22 mouse cellular contexts compared by ENCODE assay signal in genomic region chr1:39732081-39732480, GRCm38 (mm10). TPM values are rescaled to one million over a fixed set of nuclear protein-coding genes. Genes with fewer than 3 reads are reported as not detected.
A peak's percentile ranks its signal among the peaks of the same experiment; 100 is the strongest.
DNase-seq lines count a peak whose midpoint lies in the region; ATAC-seq lines count a peak whose summit lies in the region.
"Had no signal": no experiment of that assay in that cellular context is flagged by ENCODE, and none has a peak within 500 bp of the region (broad histone marks: within the 10 kb centered on the region; RNA-seq: fewer than 3 reads in every experiment).

No protein-coding gene starts in this region.

- WGBS in kidney, embryonic 14.5 days: 53% methylated on average over 10 of the region's 10 CpGs
- WGBS in midbrain, embryonic 13.5 days: 56% methylated on average over 10 of the region's 10 CpGs
- 43% methylated on average over 10 of the region's 10 CpGs for WGBS in midbrain, embryonic 15.5 days

- no peak overlapping the region for H3K9ac ChIP-seq in kidney, embryonic 14.5 days (ENCODE audit: low read depth, low read length)
- no peak overlapping the region for H3K9ac ChIP-seq in midbrain, embryonic 13.5 days (replicated peaks)
- no peak overlapping the region for H3K9ac ChIP-seq in midbrain, embryonic 15.5 days
- H3K9ac ChIP-seq: embryonic facial prominence, embryonic 12.5 days; hindbrain, embryonic 14.5 days; limb, embryonic 12.5 days; liver, embryonic 14.5 days; neural tube, embryonic 12.5 days had no signal

- H3K4me2 ChIP-seq in kidney, embryonic 14.5 days (replicated peaks; ENCODE audit: low read depth, low read length): no peak overlapping the region
- no peak overlapping the region for H3K4me2 ChIP-seq in midbrain, embryonic 13.5 days (replicated peaks)
- no peak overlapping the region for H3K4me2 ChIP-seq in midbrain, embryonic 15.5 days
- H3K4me2 ChIP-seq: embryonic facial prominence, embryonic 12.5 days; hindbrain, embryonic 14.5 days; limb, embryonic 12.5 days; neural tube, embryonic 12.5 days had no signal

- H3K9me3 ChIP-seq in kidney, embryonic 14.5 days (ENCODE audit: control insufficient read depth, low read length): no peaks in the 10 kb centered on the region
- H3K9me3 ChIP-seq in midbrain, embryonic 13.5 days: no peaks in the 10 kb centered on the region
- H3K9me3 ChIP-seq in midbrain, embryonic 15.5 days: no peaks in the 10 kb centered on the region
- H3K9me3 ChIP-seq: embryonic facial prominence, embryonic 12.5 days; limb, embryonic 12.5 days; neural tube, embryonic 12.5 days had no signal

- no peak overlapping the region for H3K4me3 ChIP-seq in kidney, embryonic 14.5 days (ENCODE audit: low read length)
- no peak overlapping the region for H3K4me3 ChIP-seq in midbrain, embryonic 13.5 days (replicated peaks)
- H3K4me3 ChIP-seq in midbrain, embryonic 15.5 days: no peak overlapping the region
- H3K4me3 ChIP-seq: embryonic facial prominence, embryonic 12.5 days; limb, embryonic 12.5 days; neural tube, embryonic 12.5 days had no signal

- ATAC-seq in kidney, embryonic 14.5 days (ENCODE audit: low FRiP score, low TSS enrichment): no peak
- peak; percentile 40; the same call in 1 of the 2 replicates for ATAC-seq in midbrain, embryonic 13.5 days
- ATAC-seq in midbrain, embryonic 15.5 days (replicated peaks): no peak
- ATAC-seq: CD4-positive, CD25-positive, alpha-beta regulatory T cell, adult 4 months; forebrain, embryonic 16.5 days; intestine, embryonic 16.5 days had no signal

- peaks cover 19% of the 10 kb centered on the region for H3K4me1 ChIP-seq in kidney, embryonic 14.5 days (ENCODE audit: control insufficient read depth, insufficient read depth, low read length)
- H3K4me1 ChIP-seq in midbrain, embryonic 13.5 days (replicated peaks): peaks cover 27% of the 10 kb centered on the region
- H3K4me1 ChIP-seq in midbrain, embryonic 15.5 days: peaks cover 6% of the 10 kb centered on the region; the same call in 1 of the 2 replicates

- DNase-seq in embryo, embryonic 11 days: peak; percentile 40
- DNase-seq in embryo, embryonic 10 days (ENCODE audit: low spot score): no peak
- DNase-seq in kidney, adult 11 months: no peak
- no peak for DNase-seq in layer of hippocampus, postnatal 14 days (ENCODE audit: low spot score in 2 of 2)
- DNase-seq: cerebellum, adult 2 months; gastrocnemius, postnatal 36 days; heart, postnatal 10 days; layer of hippocampus, adult 9-11 months; thymus, postnatal 14 days had no signal

- no peaks in the 10 kb centered on the region for H3K27me3 ChIP-seq in kidney, embryonic 14.5 days (ENCODE audit: control insufficient read depth, insufficient read depth, low read length)
- no peaks in the 10 kb centered on the region for H3K27me3 ChIP-seq in midbrain, embryonic 13.5 days
- H3K27me3 ChIP-seq in midbrain, embryonic 15.5 days (replicated peaks): no peaks in the 10 kb centered on the region
- H3K27me3 ChIP-seq: embryonic facial prominence, embryonic 12.5 days; limb, embryonic 12.5 days; neural tube, embryonic 12.5 days had no signal

- H3K27ac ChIP-seq in kidney, embryonic 14.5 days (ENCODE audit: low read depth, low read length): 0 out of 2 replicates have a peak overlapping the region, but pooled peaks have one; percentile 19
- H3K27ac ChIP-seq in midbrain, embryonic 13.5 days: no peak overlapping the region
- no peak overlapping the region for H3K27ac ChIP-seq in midbrain, embryonic 15.5 days
- H3K27ac ChIP-seq: hindbrain, embryonic 14.5 days; limb, embryonic 12.5 days; liver, embryonic 14.5 days; neural tube, embryonic 12.5 days had no signal

- H3K36me3 ChIP-seq in kidney, embryonic 14.5 days (ENCODE audit: control insufficient read depth, insufficient read depth, low read length): no peaks in the 10 kb centered on the region
- H3K36me3 ChIP-seq in midbrain, embryonic 13.5 days: no peaks in the 10 kb centered on the region
- no peaks in the 10 kb centered on the region for H3K36me3 ChIP-seq in midbrain, embryonic 15.5 days (replicated peaks)
- H3K36me3 ChIP-seq: embryonic facial prominence, embryonic 12.5 days; limb, embryonic 12.5 days; neural tube, embryonic 12.5 days had no signal

RNA-seq across cellular contexts. Expression of gene Rfx8, which starts 11.3 kb away (rescaled TPM):
- 0.18 TPM in 1 of 2 replicates, not detected in the other for polyA plus RNA-seq in kidney, embryonic 14.5 days (2014; fragmentation: Nextera tagmentation; extraction: Ambion mirVana)
- 0.13 and 0.28 TPM in 2 replicates for polyA plus RNA-seq in midbrain, embryonic 13.5 days (2015; fragmentation: Nextera tagmentation; extraction: Ambion mirVana)
- polyA plus RNA-seq in midbrain, embryonic 15.5 days (2015; fragmentation: Nextera tagmentation; extraction: Ambion mirVana): 0.31 and 0.32 TPM in 2 replicates
- under 1 TPM; 0.25 to 0.38 TPM for total RNA-seq in layer of hippocampus, postnatal 14 days (2021)
- total RNA-seq: ES-E14; gastrocnemius, postnatal 36 days had no signal
- polyA plus RNA-seq: CD4-positive, CD25-positive, alpha-beta regulatory T cell, adult 4 months; neural tube, embryonic 12.5 days; small intestine, adult 2 months had no signal
